ENCODE assay signal across 42 mouse cellular contexts in the genomic region with DNA sequence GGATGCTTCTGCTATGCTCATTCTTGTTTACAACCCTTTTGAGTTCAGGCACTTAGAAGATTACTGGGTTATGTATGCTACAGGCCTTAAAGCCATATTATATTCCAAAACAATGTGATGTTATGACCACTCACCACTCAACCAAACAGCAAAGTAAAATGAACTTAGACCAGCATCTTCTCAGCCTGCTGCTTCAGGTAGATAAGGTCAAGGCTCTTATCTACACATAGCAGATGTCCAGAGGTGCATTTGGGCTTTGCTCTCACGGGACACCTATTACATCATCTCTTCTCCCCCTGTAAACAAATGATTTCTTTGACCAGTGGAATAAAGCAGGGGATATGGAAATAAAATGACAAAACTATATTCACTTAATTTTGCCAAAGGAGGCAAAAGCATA. TPM values are rescaled to one million over a fixed set of nuclear protein-coding genes. Genes with fewer than 3 reads are reported as not detected.
DNase-seq lines count a peak whose midpoint lies in the region; ATAC-seq lines count a peak whose summit lies in the region.
"Had no signal": no experiment of that assay in that cellular context is flagged by ENCODE, and none has a peak within 500 bp of the region (broad histone marks: within the 10 kb centered on the region; RNA-seq: fewer than 3 reads in every experiment).

A gene (minus strand): TSS at position 183 of the 400 bp plus-strand sequence.

- no peak within 1 kb of the TSS for H3K9ac ChIP-seq in heart, embryonic 13.5 days
- no peak within 1 kb of the TSS for H3K9ac ChIP-seq in liver, embryonic 11.5 days (ENCODE audit: low read depth, low read length)
- H3K9ac ChIP-seq in liver, embryonic 16.5 days (ENCODE audit: low read depth, low read length): no peak within 1 kb of the TSS
- H3K9ac ChIP-seq: embryonic facial prominence, embryonic 12.5 days; hindbrain, embryonic 15.5 days; limb, embryonic 13.5 days had no signal

- H3K4me3 ChIP-seq in heart, embryonic 13.5 days: no peak within 1 kb of the TSS
- H3K4me3 ChIP-seq in liver, embryonic 11.5 days (ENCODE audit: low read depth, low read length): no peak within 1 kb of the TSS
- no peak within 1 kb of the TSS for H3K4me3 ChIP-seq in liver, embryonic 16.5 days (ENCODE audit: low read depth, low read length)
- H3K4me3 ChIP-seq: embryonic facial prominence, embryonic 12.5 days; hindbrain, embryonic 15.5 days; left cerebral cortex, adult 2 months; limb, embryonic 13.5 days had no signal

- no peaks in the 10 kb centered on the region for H3K4me1 ChIP-seq in heart, embryonic 13.5 days
- no peaks in the 10 kb centered on the region for H3K4me1 ChIP-seq in liver, embryonic 11.5 days (replicated peaks; ENCODE audit: control insufficient read depth, insufficient read depth, low read length)
- no peaks in the 10 kb centered on the region for H3K4me1 ChIP-seq in liver, embryonic 16.5 days (ENCODE audit: control insufficient read depth, low read depth, low read length)
- H3K4me1 ChIP-seq: embryonic facial prominence, embryonic 12.5 days; hindbrain, embryonic 15.5 days; limb, embryonic 13.5 days had no signal

- H3K9me3 ChIP-seq in heart, embryonic 13.5 days: no peaks in the 10 kb centered on the region
- no peaks in the 10 kb centered on the region for H3K9me3 ChIP-seq in liver, embryonic 11.5 days (ENCODE audit: control insufficient read depth, low read length)
- no peaks in the 10 kb centered on the region for H3K9me3 ChIP-seq in liver, embryonic 16.5 days (replicated peaks; ENCODE audit: control insufficient read depth, low read length)
- H3K9me3 ChIP-seq: embryonic facial prominence, embryonic 12.5 days; hindbrain, embryonic 15.5 days; limb, embryonic 13.5 days had no signal

- H3K27ac ChIP-seq in heart, embryonic 13.5 days (replicated peaks): 0 out of 2 replicates have a peak within 1 kb of the TSS, but pooled peaks have one; percentile 15
- H3K27ac ChIP-seq in liver, embryonic 11.5 days (ENCODE audit: low read depth, low read length): peak within 1 kb of the TSS; percentile 43; the same call in 1 of the 2 replicates
- H3K27ac ChIP-seq in liver, embryonic 16.5 days (ENCODE audit: low read length): peak within 1 kb of the TSS; percentile 57
- H3K27ac ChIP-seq: embryonic facial prominence, embryonic 12.5 days; hindbrain, embryonic 15.5 days; left cerebral cortex, adult 2 months; limb, embryonic 13.5 days; macrophage had no signal

- peak; percentile 95 for ATAC-seq in heart, embryonic 13.5 days (ENCODE audit: extremely low read depth, insufficient number of reproducible peaks, low FRiP score, low TSS enrichment)
- ATAC-seq in liver, embryonic 11.5 days (replicated peaks; ENCODE audit: low FRiP score): peak; percentile 92
- ATAC-seq in liver, embryonic 16.5 days (ENCODE audit: low read depth): peak; percentile 94
- ATAC-seq in megakaryocyte, adult 5-6 weeks (ENCODE audit: poor library complexity, severe bottlenecking): no peak
- ATAC-seq: forebrain, embryonic 16.5 days; inflammation-experienced regulatory T-cells, adult 6 months; Patski had no signal

- no peaks in the 10 kb centered on the region for H3K27me3 ChIP-seq in heart, embryonic 13.5 days (replicated peaks)
- no peaks in the 10 kb centered on the region for H3K27me3 ChIP-seq in liver, embryonic 11.5 days (replicated peaks; ENCODE audit: control insufficient read depth, insufficient read depth, low read length)
- no peaks in the 10 kb centered on the region for H3K27me3 ChIP-seq in liver, embryonic 16.5 days (ENCODE audit: control insufficient read depth, insufficient read depth, low read depth, low read length)
- H3K27me3 ChIP-seq: CH12.LX; embryonic facial prominence, embryonic 12.5 days; hindbrain, embryonic 15.5 days; limb, embryonic 13.5 days; Patski had no signal

- 39% methylated on average over 1 of the region's 1 CpGs for WGBS in heart, embryonic 13.5 days
- 21% methylated on average over 1 of the region's 1 CpGs for WGBS in liver, embryonic 11.5 days
- 7% methylated on average over 1 of the region's 1 CpGs for WGBS in liver, embryonic 16.5 days (ENCODE audit: insufficient replicate concordance)

- H3K4me2 ChIP-seq in heart, embryonic 13.5 days: no peak within 1 kb of the TSS
- H3K4me2 ChIP-seq in liver, embryonic 11.5 days: no peak within 1 kb of the TSS
- no peak within 1 kb of the TSS for H3K4me2 ChIP-seq in liver, embryonic 16.5 days (ENCODE audit: low read depth, low read length)
- H3K4me2 ChIP-seq: embryonic facial prominence, embryonic 12.5 days; hindbrain, embryonic 15.5 days; limb, embryonic 13.5 days had no signal

- DNase-seq in heart, postnatal 4 days: no peak
- peak; percentile 42 for DNase-seq in c-Kit-negative CD71-positive TER-119-positive erythroid progenitor cells, embryonic 14.5 days (ENCODE audit: low read depth, low spot score)
- no peak for DNase-seq in liver, embryonic 11.5 days (ENCODE audit: low spot score)
- DNase-seq in urinary bladder, adult 18-20 months (ENCODE audit: low spot score in 2 of 2): no peak
- DNase-seq in gastrocnemius, postnatal 4 days (ENCODE audit: low spot score in 2 of 2): no peak
- DNase-seq: adrenal gland, postnatal 10 days; cerebellum, adult 11-12 months; cerebellum, adult 9-11 months; embryo, embryonic 11 days; gastrocnemius, postnatal 14 days; heart, adult 11 months; kidney, adult 11 months; kidney, postnatal 14 days; lung, adult 2 months; lung, postnatal 10 days; midbrain, embryonic 14.5 days; right cerebral cortex, postnatal 14 days; thymus, adult 18-20 months; thymus, postnatal 36 days had no signal

- no peaks in the 10 kb centered on the region for H3K36me3 ChIP-seq in heart, embryonic 13.5 days
- H3K36me3 ChIP-seq in liver, embryonic 11.5 days (ENCODE audit: control insufficient read depth, insufficient read depth, low read length): no peaks in the 10 kb centered on the region
- no peaks in the 10 kb centered on the region for H3K36me3 ChIP-seq in liver, embryonic 16.5 days (ENCODE audit: control insufficient read depth, insufficient read depth)
- H3K36me3 ChIP-seq: embryonic facial prominence, embryonic 12.5 days; hindbrain, embryonic 15.5 days; limb, embryonic 13.5 days had no signal

RNA-seq across cellular contexts. Expression of the gene that starts here (rescaled TPM):
- polyA plus RNA-seq in heart, embryonic 13.5 days (2015; fragmentation: Nextera tagmentation; extraction: Ambion mirVana): not detected in 2 replicates
- not detected for total RNA-seq in heart, postnatal 4 days (2021)
- not detected in 2 replicates for polyA plus RNA-seq in liver, embryonic 11.5 days (2014; fragmentation: Nextera tagmentation; extraction: Ambion mirVana)
- polyA plus RNA-seq in liver, embryonic 16.5 days (2015; fragmentation: Nextera tagmentation; extraction: Ambion mirVana): not detected in 2 replicates
- total RNA-seq in megakaryocyte, adult 5-6 weeks (2015): not detected in 2 replicates
- not detected in 2 replicates for total RNA-seq in megakaryocyte, adult 5-6 weeks (2017)
- not detected for total RNA-seq in gastrocnemius, postnatal 4 days (2021)
- total RNA-seq: adrenal gland, postnatal 10 days; CH12.LX; ES-E14; gastrocnemius, postnatal 14 days; hematopoietic stem cell, adult 5-6 weeks; layer of hippocampus, postnatal 10 days; left cerebral cortex, adult 2 months; left cerebral cortex, postnatal 25 days; monocyte, adult 5-6 weeks had no signal
- polyA plus RNA-seq: C2C12; embryonic facial prominence, embryonic 12.5 days; forebrain, embryonic 11.5 days; forebrain, embryonic 16.5 days; heart, embryonic 16.5 days; hindbrain, embryonic 15.5 days; inflammation-experienced regulatory T-cells, adult 6 months; kidney, embryonic 14.5 days; limb, embryonic 13.5 days; lung, adult 2 months; macrophage; midbrain, embryonic 14.5 days; neural tube, embryonic 14.5 days; Patski; stomach, embryonic 16.5 days had no signal

Comparison
In these comparisons a context has a peak if more than half of its experiments do, and no peak if none do; other contexts are left out.
1. Peak in ATAC-seq and H3K27ac ChIP-seq in heart, embryonic 13.5 days; RNA of the gene not detected or under 1 TPM.
2. Peak in ATAC-seq and H3K27ac ChIP-seq in liver, embryonic 11.5 days; RNA of the gene not detected or under 1 TPM.
3. Peak in ATAC-seq and H3K27ac ChIP-seq in liver, embryonic 16.5 days; RNA of the gene not detected or under 1 TPM.